ENCODE assay signal across 10 mouse cellular contexts in the genomic region with DNA sequence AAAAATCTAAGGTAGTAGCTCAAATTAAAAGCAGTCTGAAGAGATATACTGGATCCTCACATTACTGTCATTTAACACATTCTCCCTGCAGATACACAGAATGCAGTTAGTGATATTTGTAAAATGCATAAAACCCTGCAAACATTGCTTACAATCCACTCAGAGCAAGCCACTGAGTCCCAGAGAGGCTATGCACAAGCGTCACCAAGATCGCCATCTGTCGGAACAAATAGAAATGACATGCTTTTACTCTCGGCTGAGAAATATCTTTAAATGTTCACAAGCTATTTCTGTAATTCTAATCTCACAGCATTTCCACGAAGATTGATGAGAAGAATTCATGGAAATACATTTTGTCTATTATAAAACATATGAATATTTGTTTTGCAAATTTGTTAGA.
DNase-seq lines count a peak whose midpoint lies in the region; TF ChIP-seq lines count a peak whose summit lies in the region.
"Had no signal": no experiment of that assay in that cellular context is flagged by ENCODE, and none has a peak within 500 bp of the region (broad histone marks: within the 10 kb centered on the region; RNA-seq: fewer than 3 reads in every experiment).

No protein-coding gene starts in this region.

- H3K36me3 ChIP-seq in thymus, adult 2 months (ENCODE audit: control insufficient read depth, insufficient read depth, low read length), result no peaks in the 10 kb centered on the region
- H3K36me3 ChIP-seq: midbrain, embryonic 13.5 days had no signal

- no peaks in the 10 kb centered on the region for H3K4me1 ChIP-seq in cortical plate, adult 2 months (ENCODE audit: control insufficient read depth, insufficient read depth, low read length)
- no peaks in the 10 kb centered on the region for H3K4me1 ChIP-seq in thymus, adult 2 months (replicated peaks; ENCODE audit: control insufficient read depth, insufficient read depth, low read length)
- H3K4me1 ChIP-seq: midbrain, embryonic 13.5 days had no signal

- no peak for TF ChIP-seq POLR2A in cortical plate, adult 2 months (IDR thresholded peaks at IDR 0.05; ENCODE audit: extremely low read depth, insufficient read depth, low read length)
- no peak for TF ChIP-seq POLR2A in thymus, adult 2 months (IDR thresholded peaks at IDR 0.05; ENCODE audit: control insufficient read depth, extremely low read depth, insufficient read depth, low read length, poor library complexity)

- H3K27me3 ChIP-seq in thymus, adult 2 months (ENCODE audit: control insufficient read depth, insufficient read depth, low read length), result no peaks in the 10 kb centered on the region
- H3K27me3 ChIP-seq: midbrain, embryonic 13.5 days had no signal

- DNase-seq in cerebellum, postnatal 14 days, result peak; percentile 41 to 49
- DNase-seq in cerebellum, adult 8-10 months, result no peak
- DNase-seq in layer of hippocampus, adult 2 months (ENCODE audit: low spot score in 2 of 2), result peak; percentile 1 to 52
- DNase-seq in layer of hippocampus, adult 9-10 months (ENCODE audit: low spot score), result no peak
- peak; percentile 25 for DNase-seq in 3T3-L1 (ENCODE audit: low read depth, low spot score)
- DNase-seq in yolk sac, embryonic 10.5 days (ENCODE audit: low spot score), result no peak
- DNase-seq in thymus, adult 2 months, result no peak
- DNase-seq: heart, postnatal 36 days had no signal

- 28% methylated on average over 5 of the region's 5 CpGs for WGBS in thymus, adult 2 months

- TF ChIP-seq CTCF in layer of hippocampus, adult 2 months (conservative IDR thresholded peaks at IDR 0.05), result peak; percentile 77
- peak; percentile 42; the same call in 1 of the 2 replicates for TF ChIP-seq CTCF in cortical plate, adult 2 months (IDR thresholded peaks at IDR 0.05; ENCODE audit: extremely low read depth, insufficient read depth, low read length)
- TF ChIP-seq CTCF in thymus, adult 2 months (IDR thresholded peaks at IDR 0.05; ENCODE audit: borderline replicate concordance, control insufficient read depth, extremely low read depth, insufficient read depth, low read length, poor library complexity), result no peak

- H3K4me3 ChIP-seq in layer of hippocampus, adult 2 months, result no peak overlapping the region
- H3K4me3 ChIP-seq in cortical plate, adult 2 months (ENCODE audit: insufficient read depth, low read length), result no peak overlapping the region
- no peak overlapping the region for H3K4me3 ChIP-seq in thymus, adult 2 months (ENCODE audit: control insufficient read depth, insufficient read depth, low read length)
- H3K4me3 ChIP-seq: midbrain, embryonic 13.5 days had no signal

- no peak overlapping the region for H3K27ac ChIP-seq in layer of hippocampus, adult 2 months
- H3K27ac ChIP-seq in cortical plate, adult 2 months (ENCODE audit: insufficient read depth, low read length), result no peak overlapping the region
- no peak overlapping the region for H3K27ac ChIP-seq in thymus, adult 2 months (ENCODE audit: control insufficient read depth, insufficient read depth, low read length)
- H3K27ac ChIP-seq: midbrain, embryonic 13.5 days had no signal

Comparison
In these comparisons a context has a peak if more than half of its experiments do, and no peak if none do; other contexts are left out.
1. DNase-seq: peak in cerebellum, postnatal 14 days (2 of 2), layer of hippocampus, adult 2 months (2 of 2) and 3T3-L1 (single experiment); none in cerebellum, adult 8-10 months (single experiment), layer of hippocampus, adult 9-10 months (single experiment), yolk sac, embryonic 10.5 days (single experiment) and thymus, adult 2 months (single experiment).